Mouse (Mus musculus): ENCODE measurements around the gene Ldhc.

DNA sequence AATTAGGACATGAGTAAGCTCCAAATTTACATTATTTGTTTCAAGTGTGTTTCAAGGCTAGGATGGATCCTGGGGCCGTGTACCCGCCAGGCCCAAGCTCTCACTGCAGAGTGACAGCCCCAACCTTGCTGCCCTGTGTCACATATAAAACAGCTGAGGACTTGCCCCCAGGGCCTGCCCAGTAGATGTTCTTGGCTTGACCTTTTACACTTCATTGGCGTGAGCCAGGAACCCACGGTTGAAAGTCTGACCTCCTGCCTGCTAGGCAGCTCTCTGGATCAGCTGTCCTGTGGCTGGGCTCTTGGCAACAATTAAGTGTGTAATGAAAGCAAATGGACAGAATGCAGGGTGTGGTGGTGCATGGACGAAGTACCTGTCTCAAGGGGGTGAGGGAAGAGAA lies 11.7 kb upstream of the Ldhc start:
- no peak for TF ChIP-seq EP300 (optimal IDR thresholded peaks at IDR 0.05)
- no peak for TF ChIP-seq CTCF (IDR thresholded peaks at IDR 0.05; ENCODE audit: low read depth)

All from stomach, postnatal 0 days (tissue).